Mouse (Mus musculus): ENCODE data around the gene Gstp3. TPM values are rescaled to one million over a fixed set of nuclear protein-coding genes. Genes with fewer than 3 reads are reported as not detected.
"Not testable (repeated sequence)": the region's sequence is repeated elsewhere in the genome, so short reads cannot be mapped to it uniquely, and the experiment has no call there.

Gstp3 gene
- polyA plus RNA-seq, 1 experiment from 2014 or later: 0.23 TPM

- no peak for DNase-seq (ENCODE audit: low spot score)
- Histone ChIP-seq H3K27me3 (ENCODE audit: low read depth, poor library complexity, severe bottlenecking) (no peaks in the 10 kb centered on the region), H3K9me3 (replicated peaks) (no peaks in the 10 kb centered on the region), H3K4me1 (no peaks in the 10 kb centered on the region; the same call in 1 of the 2 replicates), H3K4me3 (no peak overlapping the region), H3K27ac (replicated peaks) (no peak overlapping the region), H3K36me3 (no peaks in the 10 kb centered on the region)
- 77% methylated on average over 15 of the region's 15 CpGs for WGBS
Observed at GRCm38 (mm10) chr19:4070311-4070710, 10.9 kb upstream of the Gstp3 start.

GRCm38 (mm10) chr19:4068717-4069410 is 9.5 kb upstream of the Gstp3 start:
- H3K4me1 ChIP-seq: no peaks in the 10 kb centered on the region; the same call in 1 of the 2 replicates
- DNase-seq (ENCODE audit: low spot score): no peak
- WGBS: 64% methylated on average over 15 of the region's 15 CpGs

GRCm38 (mm10) chr19:4068242-4068641 is 8.9 kb upstream of the Gstp3 start:
- DNase-seq (ENCODE audit: low spot score): not testable (repeated sequence)
- 96% methylated on average over 2 of the region's 2 CpGs for WGBS

More at GRCm38 (mm10) chr19:4068717-4069410, 9.5 kb upstream of the Gstp3 start:
- no peaks in the 10 kb centered on the region for H3K27me3 ChIP-seq (ENCODE audit: low read depth, poor library complexity, severe bottlenecking)
- no peak overlapping the region for H3K27ac ChIP-seq (replicated peaks)
- no peak overlapping the region for H3K4me3 ChIP-seq
- H3K9me3 ChIP-seq (replicated peaks): no peaks in the 10 kb centered on the region
- H3K36me3 ChIP-seq: no peaks in the 10 kb centered on the region

GRCm38 (mm10) chr19:4066877-4067276 is 7.5 kb upstream of the Gstp3 start:
- Histone ChIP-seq H3K36me3 (no peaks in the 10 kb centered on the region), H3K9me3 (replicated peaks) (no peaks in the 10 kb centered on the region), H3K27me3 (ENCODE audit: low read depth, poor library complexity, severe bottlenecking) (no peaks in the 10 kb centered on the region), H3K4me3 (no peak overlapping the region), H3K27ac (replicated peaks) (no peak overlapping the region), H3K4me1 (no peaks in the 10 kb centered on the region; the same call in 1 of the 2 replicates)
- DNase-seq (ENCODE audit: low spot score): no peak

More at GRCm38 (mm10) chr19:4068242-4068641, 8.9 kb upstream of the Gstp3 start:
- not testable (repeated sequence) for H3K9me3 ChIP-seq (replicated peaks); H3K36me3 ChIP-seq; H3K27ac ChIP-seq (replicated peaks); H3K27me3 ChIP-seq (ENCODE audit: low read depth, poor library complexity, severe bottlenecking); H3K4me1 ChIP-seq; H3K4me3 ChIP-seq

- DNase-seq (ENCODE audit: low spot score): no peak
- H3K36me3 ChIP-seq: no peaks in the 10 kb centered on the region
- no peaks in the 10 kb centered on the region for H3K27me3 ChIP-seq (ENCODE audit: low read depth, poor library complexity, severe bottlenecking)
- no peak overlapping the region for H3K4me3 ChIP-seq
- no peaks in the 10 kb centered on the region for H3K9me3 ChIP-seq (replicated peaks)
- 92% methylated on average over 6 of the region's 6 CpGs for WGBS
- H3K27ac ChIP-seq (replicated peaks): no peak overlapping the region
- no peaks in the 10 kb centered on the region; the same call in 1 of the 2 replicates for H3K4me1 ChIP-seq
Observed at GRCm38 (mm10) chr19:4066280-4066679, 6.9 kb upstream of the Gstp3 start.

GRCm38 (mm10) chr19:4064501-4064900 is 5.1 kb upstream of the Gstp3 start:
- H3K36me3 ChIP-seq; H3K9me3 ChIP-seq (replicated peaks); DNase-seq (ENCODE audit: low spot score); H3K27ac ChIP-seq (replicated peaks); H3K27me3 ChIP-seq (ENCODE audit: low read depth, poor library complexity, severe bottlenecking); H3K4me3 ChIP-seq; H3K4me1 ChIP-seq: not testable (repeated sequence)
- WGBS: 53% methylated on average over 6 of the region's 11 CpGs

- not testable (repeated sequence) for H3K36me3 ChIP-seq; H3K27me3 ChIP-seq (ENCODE audit: low read depth, poor library complexity, severe bottlenecking); H3K4me1 ChIP-seq; H3K9me3 ChIP-seq (replicated peaks); H3K27ac ChIP-seq (replicated peaks); DNase-seq (ENCODE audit: low spot score); H3K4me3 ChIP-seq
- WGBS: 89% methylated on average over 4 of the region's 4 CpGs
Observed at GRCm38 (mm10) chr19:4063357-4063756, 4.0 kb upstream of the Gstp3 start.

GRCm38 (mm10) chr19:4060899-4061465 is 1.6 kb upstream of the Gstp3 start:
- peaks cover 9% of the 10 kb centered on the region for H3K4me1 ChIP-seq
- H3K4me3 ChIP-seq: no peak overlapping the region
- H3K36me3 ChIP-seq: no peaks in the 10 kb centered on the region
- no peak overlapping the region for H3K27ac ChIP-seq (replicated peaks)
- H3K27me3 ChIP-seq (ENCODE audit: low read depth, poor library complexity, severe bottlenecking): no peaks in the 10 kb centered on the region
- DNase-seq (ENCODE audit: low spot score): no peak
- no peaks in the 10 kb centered on the region for H3K9me3 ChIP-seq (replicated peaks)
- 90% methylated on average over 6 of the region's 6 CpGs for WGBS

GRCm38 (mm10) chr19:4060044-4060898 is 902 bp upstream of the Gstp3 start:
- not testable (repeated sequence) for H3K27me3 ChIP-seq (ENCODE audit: low read depth, poor library complexity, severe bottlenecking); H3K4me3 ChIP-seq; H3K27ac ChIP-seq (replicated peaks); H3K9me3 ChIP-seq (replicated peaks); DNase-seq (ENCODE audit: low spot score); H3K36me3 ChIP-seq
- H3K4me1 ChIP-seq: peaks cover 12% of the 10 kb centered on the region
- 88% methylated on average over 8 of the region's 8 CpGs for WGBS

- DNase-seq (ENCODE audit: low spot score): no peak
- Histone ChIP-seq H3K4me3 (no peak overlapping the region), H3K27ac (replicated peaks) (no peak overlapping the region), H3K36me3 (no peaks in the 10 kb centered on the region), H3K27me3 (ENCODE audit: low read depth, poor library complexity, severe bottlenecking) (no peaks in the 10 kb centered on the region), H3K4me1 (peaks cover 12% of the 10 kb centered on the region), H3K9me3 (replicated peaks) (no peaks in the 10 kb centered on the region)
- WGBS: 90% methylated on average over 5 of the region's 5 CpGs
Observed at GRCm38 (mm10) chr19:4058581-4058980, 788 bp downstream of the Gstp3 start.

GRCm38 (mm10) chr19:4057962-4058361 is 1.4 kb downstream of the Gstp3 start:
- Histone ChIP-seq H3K4me3 (no peak overlapping the region), H3K9me3 (replicated peaks) (no peaks in the 10 kb centered on the region), H3K27me3 (ENCODE audit: low read depth, poor library complexity, severe bottlenecking) (no peaks in the 10 kb centered on the region), H3K4me1 (peaks cover 12% of the 10 kb centered on the region), H3K36me3 (no peaks in the 10 kb centered on the region), H3K27ac (replicated peaks) (no peak overlapping the region)
- no peak for DNase-seq (ENCODE audit: low spot score)
- 92% methylated on average over 7 of the region's 7 CpGs for WGBS

- WGBS: 85% methylated on average over 13 of the region's 13 CpGs
- Histone ChIP-seq H3K36me3 (no peaks in the 10 kb centered on the region), H3K4me1 (peaks cover 12% of the 10 kb centered on the region), H3K27ac (replicated peaks) (no peak overlapping the region), H3K27me3 (ENCODE audit: low read depth, poor library complexity, severe bottlenecking) (no peaks in the 10 kb centered on the region), H3K4me3 (no peak overlapping the region), H3K9me3 (replicated peaks) (no peaks in the 10 kb centered on the region)
- no peak for DNase-seq (ENCODE audit: low spot score)
Observed at GRCm38 (mm10) chr19:4057389-4057788, 2.0 kb downstream of the Gstp3 start.

GRCm38 (mm10) chr19:4056727-4057126 is 2.6 kb downstream of the Gstp3 start:
- Histone ChIP-seq H3K4me3 (no peak overlapping the region), H3K27me3 (ENCODE audit: low read depth, poor library complexity, severe bottlenecking) (no peaks in the 10 kb centered on the region), H3K4me1 (peaks cover 12% of the 10 kb centered on the region), H3K36me3 (no peaks in the 10 kb centered on the region), H3K27ac (replicated peaks) (no peak overlapping the region), H3K9me3 (replicated peaks) (no peaks in the 10 kb centered on the region)
- no peak for DNase-seq (ENCODE audit: low spot score)
- WGBS: 42% methylated on average over 4 of the region's 4 CpGs
